Mouse (Mus musculus): Measurements from ENCODE around the gene Crocc2.

The Crocc2 gene

DNA sequence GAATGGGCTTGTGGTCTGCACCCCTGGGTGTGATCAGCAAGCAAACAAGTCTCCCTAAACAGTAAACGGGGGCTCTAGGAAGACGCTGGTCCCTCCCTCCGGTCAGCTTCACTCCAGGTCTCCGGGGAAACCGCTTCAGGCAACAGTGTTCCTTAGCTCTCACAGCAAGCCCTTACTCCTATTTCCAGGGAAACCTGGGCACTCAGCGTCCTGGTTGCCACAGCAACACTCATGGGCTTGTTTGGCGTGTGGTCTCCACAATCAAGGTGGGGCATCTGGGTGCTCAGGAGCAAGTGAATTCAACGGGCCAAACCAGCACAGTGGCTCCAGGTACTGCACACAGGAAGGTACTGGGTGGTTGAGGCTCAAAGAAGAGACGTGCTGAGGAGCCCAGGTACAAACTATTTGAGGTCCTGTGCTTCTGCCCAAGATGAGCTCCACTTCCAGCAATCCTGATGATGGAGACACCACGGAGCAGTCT is at the start of gene Crocc2:
TSS of gene Crocc2 (plus strand) at position 431 of the 481 bp plus-strand sequence.
- no peak for DNase-seq (ENCODE audit: low read depth)

DNA sequence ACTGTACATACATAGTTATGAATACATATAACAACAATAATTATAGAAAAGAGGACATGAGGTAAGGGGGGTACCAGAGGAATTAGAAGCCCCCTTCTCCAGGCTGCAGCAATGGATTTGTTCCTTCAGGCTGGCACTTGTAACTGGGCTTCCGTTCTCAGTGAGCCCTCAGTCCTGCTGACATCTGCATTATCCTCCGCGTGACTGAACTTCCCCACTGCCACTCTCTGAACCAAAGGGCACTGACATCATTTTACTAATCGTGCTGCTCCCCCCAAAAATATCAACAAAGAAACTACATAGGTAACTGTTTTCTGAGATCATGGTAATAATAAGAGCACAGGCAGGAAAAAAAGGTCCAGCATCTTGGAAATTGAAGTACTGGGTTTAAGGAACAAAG is 49.7 kb upstream of the Crocc2 start:
- no peak for DNase-seq (ENCODE audit: low read depth)

DNA sequence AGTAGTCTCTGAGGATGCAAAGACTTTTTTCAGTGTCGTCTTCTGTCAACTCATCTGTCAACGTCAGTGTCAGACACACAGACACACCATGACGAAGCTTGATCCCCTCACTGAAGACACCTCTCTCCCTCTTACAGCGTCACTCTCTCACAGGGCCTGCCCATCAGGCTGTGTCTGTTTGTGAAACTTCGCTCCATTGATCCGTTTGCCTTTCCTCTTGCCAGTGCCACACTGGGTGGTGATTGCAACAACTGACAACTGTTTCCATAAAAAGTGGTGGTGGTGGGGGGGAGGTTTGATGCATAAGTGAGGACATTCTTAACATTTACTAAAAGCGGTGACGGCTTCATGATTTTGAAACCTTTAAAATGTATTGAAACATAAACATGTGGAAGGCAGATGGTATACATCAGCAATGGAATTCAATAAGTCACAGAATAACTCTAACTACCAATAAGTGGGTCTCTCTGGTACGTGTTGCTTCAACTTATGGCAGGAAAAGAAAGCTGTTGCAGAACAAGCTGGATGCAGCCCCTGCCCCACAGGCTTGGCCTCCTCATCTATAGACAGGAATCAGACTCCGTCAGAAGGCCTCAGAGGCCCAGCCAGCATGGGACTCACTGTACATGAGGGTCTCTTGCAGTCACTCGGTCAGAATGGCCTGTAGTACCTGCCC is 45.2 kb upstream of the Crocc2 start:
- DNase-seq (ENCODE audit: low read depth), result no peak

DNA sequence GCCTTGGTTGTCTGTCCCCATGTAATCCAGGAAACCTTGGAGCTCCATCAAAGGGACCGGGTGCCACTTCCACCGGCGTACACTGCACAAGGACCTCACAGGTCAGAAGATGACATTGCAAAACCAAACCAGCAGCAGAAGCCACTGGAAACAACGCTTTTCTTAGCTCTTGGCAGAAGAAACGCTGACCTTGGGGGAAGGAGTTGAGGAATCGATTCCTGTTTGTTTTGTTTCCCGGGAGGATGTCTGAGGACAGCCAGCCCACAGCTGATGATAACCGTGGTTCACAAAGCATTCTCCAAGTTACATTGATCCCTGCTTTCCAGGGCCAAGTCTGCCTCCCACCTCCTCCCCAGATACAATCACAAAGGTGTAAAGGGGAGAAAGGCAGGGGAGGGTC is 44.5 kb upstream of the Crocc2 start:
- DNase-seq (ENCODE audit: low read depth), result no peak

DNA sequence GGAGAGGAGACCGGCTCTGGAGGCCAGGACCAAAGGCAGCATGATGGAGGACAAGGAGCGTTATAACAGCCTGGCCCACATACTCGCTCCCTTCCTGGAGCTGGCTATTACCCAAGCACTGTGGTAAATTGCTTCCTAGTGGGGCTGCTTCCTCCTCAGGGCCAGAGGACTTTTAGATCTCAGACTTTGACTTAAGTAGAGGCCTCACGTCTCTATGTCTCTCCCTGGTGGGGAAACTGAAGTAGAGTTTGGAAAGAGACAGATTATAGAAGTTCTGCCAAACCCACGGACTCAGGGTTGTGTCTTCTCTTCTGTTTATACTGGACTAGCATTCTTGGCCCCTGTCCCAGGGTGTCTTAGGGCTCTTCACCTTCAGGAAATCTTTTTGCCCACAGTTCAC is 43.3 kb upstream of the Crocc2 start:
- no peak for DNase-seq (ENCODE audit: low read depth)

DNA sequence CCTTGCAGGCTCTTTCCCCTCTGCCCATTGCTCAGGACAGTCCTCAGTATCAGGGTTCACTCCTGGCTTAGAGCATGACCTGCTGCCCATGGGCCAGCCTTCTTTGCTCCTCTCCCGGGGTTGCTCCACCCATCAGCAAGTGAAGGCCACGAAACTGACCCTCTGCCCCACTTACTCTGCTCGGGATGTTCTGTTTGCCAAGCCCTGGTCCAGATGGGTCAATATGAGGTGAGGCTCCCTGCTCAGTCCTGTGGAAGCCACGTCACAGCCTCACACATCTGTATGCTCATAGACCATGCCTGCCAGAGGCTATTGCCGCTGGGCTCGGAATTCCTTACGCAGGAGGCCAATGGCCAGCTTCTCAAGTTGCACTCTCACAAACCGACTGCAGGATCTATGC is 40.3 kb upstream of the Crocc2 start:
- DNase-seq (ENCODE audit: low read depth), result no peak

DNA sequence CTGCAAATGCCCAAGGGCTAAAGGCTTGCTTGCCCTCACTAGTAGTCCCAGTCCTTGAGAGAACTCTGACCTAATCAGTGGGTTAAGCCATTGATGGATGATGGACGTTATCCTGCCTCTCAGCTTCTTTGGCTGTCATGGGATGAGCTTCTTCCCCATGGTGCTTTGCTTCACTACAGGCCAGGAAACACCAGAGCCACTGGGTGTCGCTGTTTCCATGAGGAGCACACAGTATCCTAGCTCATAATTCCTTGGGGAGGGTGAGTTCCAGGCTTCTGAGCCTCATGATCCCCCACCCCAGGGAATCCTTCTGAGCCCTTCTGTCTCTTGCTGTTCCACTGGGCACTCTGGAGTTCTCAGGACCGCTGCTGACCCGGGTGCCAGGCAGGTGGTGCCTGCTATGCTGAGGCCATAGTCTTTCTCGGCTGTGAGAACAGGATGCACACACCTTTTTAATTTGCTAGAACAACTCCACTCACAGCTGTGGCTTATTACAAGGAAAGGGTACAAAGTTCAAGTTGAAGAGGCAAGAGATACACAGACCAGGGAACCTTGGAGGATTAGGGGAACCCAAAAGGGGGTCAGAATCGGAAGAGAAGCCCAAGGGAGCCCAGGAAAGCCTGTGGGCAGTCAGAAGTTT is 39.7 kb upstream of the Crocc2 start:
- no peak for DNase-seq (ENCODE audit: low read depth)

DNA sequence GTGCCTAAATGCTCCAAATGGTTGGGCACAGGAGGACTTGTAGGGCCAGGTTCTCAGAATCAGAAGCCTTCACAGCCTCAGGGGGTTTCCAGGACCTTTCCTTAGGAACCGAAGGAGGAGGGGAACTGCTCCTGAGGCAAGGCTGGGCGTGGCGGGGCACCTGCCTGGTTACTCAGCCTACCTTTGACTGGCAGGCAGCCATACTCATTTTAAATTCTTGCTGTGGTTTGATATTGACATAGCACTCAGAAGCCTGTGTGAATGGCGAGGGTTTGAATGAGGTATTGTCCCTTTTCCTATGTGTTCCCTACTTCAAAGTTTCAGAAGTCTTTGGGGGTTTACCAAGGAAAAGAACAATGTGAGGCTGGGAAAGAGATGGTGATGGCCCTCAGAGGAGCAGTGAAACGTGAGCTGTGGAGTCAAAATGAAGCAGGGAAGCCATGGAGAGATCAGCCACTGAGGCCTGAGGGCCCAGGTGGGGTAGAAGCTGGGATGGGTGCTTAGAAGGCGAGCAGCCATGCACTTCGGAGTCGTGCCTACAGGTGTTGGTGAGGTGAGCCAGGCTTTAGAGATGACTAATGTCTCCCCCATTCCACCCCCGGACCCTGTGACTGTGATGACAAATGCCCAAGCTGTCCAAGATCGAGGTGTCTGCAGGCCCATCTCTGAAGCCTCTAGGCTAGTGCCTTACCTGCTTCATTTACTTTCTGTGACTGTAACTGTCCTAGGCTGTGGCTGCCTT is 38.1 kb upstream of the Crocc2 start:
- no peak for DNase-seq (ENCODE audit: low read depth)

DNA sequence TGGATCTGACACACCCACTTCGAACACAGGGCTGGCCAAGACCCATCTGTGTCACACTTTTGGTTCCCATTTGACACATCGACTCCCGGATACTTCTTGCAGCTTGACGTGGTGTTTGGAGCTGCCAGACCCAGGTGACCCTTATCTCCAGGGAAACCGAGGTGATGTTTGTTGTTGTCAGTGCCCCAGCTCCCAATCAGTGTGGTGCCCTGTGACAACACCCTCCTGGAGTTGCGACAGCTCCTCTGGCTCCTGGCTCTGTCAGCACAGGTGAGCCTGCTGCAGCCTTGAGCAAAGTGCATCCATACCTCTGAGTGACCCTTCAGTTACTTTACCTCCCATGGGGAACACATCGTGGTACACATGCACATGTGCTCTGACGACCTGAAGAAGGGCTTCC is 35.8 kb upstream of the Crocc2 start:
- no peak for DNase-seq (ENCODE audit: low read depth)

DNA sequence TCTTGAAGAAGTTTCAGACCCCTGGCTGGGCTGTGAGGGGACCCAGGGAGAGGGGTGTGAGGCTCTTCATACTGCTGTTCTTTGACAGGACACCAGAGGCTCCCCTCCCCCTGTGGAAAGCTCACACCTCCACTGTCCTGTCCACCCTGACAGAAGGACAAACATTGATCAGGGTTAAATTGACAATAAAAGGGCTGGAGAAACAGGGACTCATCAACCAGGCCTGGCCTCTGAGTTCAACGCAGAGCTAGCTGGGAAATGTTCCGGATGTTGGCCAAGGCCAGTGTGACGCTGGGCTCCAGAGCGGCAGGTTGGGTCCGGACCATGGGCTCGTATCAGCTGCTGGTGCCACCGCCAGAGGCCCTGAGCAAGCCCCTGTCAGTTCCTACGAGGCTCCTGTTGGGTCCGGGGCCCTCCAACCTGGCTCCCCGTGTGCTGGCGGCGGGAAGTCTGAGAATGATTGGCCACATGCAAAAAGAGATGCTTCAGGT is 33.4 kb upstream of the Crocc2 start, which contains the start of gene Agxt:
TSS of gene Agxt (plus strand) at position 205 of the 491 bp plus-strand sequence.
- no peak for DNase-seq (ENCODE audit: low read depth)

DNA sequence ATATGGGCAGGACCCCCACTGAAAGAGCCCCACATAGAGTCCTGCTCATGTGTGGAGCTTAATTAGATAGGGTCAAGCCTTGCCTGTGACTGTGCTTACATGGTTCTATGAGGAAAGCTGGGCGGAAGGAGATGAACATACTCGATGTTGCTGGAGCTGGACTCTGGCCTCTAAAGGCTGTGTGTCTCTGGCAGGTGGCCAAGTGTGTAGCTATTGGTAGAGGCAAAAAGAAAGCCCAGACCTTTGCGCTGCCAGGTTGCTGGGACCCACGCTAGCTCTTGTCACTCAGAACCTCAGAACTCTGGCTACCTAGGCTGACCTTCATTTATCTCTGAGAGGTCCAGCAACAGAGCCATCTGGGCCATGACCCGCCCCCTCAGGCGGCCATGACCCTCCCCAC is 30.0 kb upstream of the Crocc2 start:
- no peak for DNase-seq (ENCODE audit: low read depth)

DNA sequence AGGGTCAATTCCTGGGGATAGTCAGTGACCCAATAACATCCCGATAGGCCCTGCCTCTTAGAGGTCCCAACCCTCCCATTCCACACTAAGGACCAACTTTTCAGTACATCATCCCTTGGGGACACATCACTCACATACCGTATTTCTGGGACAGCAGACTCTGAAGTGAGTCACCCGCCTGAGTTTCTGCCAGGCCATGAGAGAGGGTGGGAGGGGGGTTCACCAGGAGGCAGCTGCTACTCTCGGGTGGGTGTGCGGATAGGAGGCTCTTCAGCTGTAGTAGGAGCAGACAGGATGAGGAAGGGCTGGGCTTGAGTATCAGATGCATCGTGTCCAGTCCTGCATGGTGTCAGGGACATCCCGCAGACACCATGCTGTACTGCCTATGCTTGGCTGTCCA is 28.8 kb upstream of the Crocc2 start:
- no peak for DNase-seq (ENCODE audit: low read depth)

DNA sequence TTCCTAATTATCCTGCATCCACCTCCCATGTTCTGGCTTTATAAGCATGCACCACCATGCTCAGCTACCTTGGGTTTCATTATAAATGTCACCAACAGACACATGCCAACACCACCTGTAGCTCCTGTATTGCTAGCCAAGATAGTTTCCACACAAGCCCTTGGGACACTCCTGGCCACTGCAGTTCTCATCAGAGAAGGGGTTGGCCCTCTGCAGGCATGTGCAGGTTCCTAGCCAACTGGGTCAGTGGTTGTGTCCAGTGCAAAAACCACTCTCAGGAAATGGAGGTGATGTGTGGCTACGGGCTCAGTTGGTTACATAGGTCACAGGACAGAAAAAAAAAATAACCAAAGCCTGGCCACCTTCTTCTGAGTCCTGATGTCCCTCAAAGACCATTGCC is 25.7 kb upstream of the Crocc2 start:
- no peak for DNase-seq (ENCODE audit: low read depth)

DNA sequence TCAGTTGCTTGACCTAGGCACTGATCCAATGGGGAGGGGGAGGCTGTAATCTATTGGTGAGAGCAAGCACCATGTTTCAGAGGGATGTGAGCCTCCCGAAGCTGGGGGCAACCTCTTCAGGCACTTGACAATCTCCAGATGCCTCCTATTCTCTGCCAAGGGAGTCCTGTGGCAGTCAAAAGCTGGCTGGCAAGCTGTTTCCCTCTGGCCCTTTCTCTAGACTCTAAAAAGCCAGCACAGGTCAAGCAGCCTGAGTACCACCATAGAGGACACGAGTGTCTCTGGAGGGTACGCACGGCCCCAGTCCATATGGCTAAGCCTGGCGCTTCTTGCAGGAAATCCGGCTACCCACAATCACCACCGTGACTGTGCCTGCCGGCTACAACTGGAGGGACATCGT is 24.3 kb upstream of the Crocc2 start:
- DNase-seq (ENCODE audit: low read depth), result no peak

DNA sequence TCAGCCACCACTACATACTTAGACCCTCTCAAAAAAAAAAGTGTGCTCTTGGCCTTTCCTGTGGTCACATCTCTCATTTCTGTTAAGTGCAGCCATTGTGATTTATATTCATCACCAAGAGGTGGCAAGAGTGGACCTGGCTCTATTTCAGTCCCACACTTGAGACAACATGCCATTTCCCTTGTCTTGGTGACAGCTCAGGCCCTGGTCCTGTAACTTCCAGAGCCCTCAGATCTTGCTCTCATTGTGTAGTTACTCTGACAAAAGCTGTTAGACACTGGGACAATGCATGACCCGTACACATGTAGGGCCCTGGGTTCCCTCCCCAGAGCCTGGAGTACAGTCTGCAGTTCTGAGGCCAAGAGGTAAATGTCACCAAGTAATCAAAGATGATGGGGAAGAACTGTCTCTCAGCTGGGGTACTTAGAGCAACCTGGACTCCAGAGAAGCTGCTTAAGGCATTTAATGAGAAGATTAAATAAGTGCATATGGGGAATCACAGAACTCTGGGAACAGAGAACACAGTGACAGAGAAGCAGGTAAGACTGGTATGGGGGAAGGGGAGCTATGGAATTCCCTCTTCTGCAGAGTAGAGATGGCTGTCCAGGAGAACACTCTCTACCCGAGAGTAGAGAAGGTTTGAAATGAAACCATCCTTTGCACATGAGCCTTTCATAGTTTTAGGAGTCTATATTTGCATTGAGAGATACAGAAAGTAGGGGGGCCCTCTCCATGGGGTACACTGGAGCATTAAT is 17.4 kb upstream of the Crocc2 start:
- DNase-seq (ENCODE audit: low read depth), result no peak

DNA sequence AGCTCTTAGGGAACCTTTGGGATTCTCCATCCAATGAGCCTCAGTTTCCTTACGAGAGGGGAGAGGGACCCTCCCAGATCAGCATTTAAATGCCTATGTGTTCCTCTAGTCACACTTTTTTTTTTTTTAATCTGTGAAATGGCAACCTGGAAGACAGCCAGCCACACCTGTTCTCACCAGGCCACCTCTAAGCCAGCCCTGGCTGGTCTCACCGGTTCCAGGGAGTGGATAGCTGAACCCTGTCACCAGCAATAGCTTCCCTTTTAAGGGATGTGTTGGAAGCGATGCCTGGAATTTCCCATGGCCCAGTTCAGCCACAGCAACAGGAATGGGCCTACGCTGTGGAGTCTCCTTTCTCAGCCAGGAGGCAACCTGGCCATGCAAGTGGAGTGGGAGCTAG is 11.0 kb upstream of the Crocc2 start:
- no peak for DNase-seq (ENCODE audit: low read depth)

DNA sequence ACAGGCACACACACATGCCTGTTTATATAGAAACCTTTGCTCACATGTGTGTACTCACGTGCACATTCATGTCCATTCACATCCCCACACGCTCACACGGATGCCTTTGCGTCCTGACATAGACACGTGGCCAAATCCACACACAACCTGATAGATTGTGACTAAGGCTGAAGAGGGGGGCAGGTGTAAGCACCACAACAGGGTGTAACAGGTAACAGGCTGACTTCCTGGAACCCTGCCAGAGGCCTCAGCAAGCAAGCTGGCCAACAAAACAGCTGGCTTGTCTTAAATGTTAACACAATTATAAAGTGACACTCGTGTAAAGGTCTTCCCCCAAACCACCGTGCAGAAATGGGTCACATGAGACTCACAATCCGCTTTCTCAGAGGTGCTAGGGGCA is 9.6 kb upstream of the Crocc2 start:
- DNase-seq (ENCODE audit: low read depth), result no peak

DNA sequence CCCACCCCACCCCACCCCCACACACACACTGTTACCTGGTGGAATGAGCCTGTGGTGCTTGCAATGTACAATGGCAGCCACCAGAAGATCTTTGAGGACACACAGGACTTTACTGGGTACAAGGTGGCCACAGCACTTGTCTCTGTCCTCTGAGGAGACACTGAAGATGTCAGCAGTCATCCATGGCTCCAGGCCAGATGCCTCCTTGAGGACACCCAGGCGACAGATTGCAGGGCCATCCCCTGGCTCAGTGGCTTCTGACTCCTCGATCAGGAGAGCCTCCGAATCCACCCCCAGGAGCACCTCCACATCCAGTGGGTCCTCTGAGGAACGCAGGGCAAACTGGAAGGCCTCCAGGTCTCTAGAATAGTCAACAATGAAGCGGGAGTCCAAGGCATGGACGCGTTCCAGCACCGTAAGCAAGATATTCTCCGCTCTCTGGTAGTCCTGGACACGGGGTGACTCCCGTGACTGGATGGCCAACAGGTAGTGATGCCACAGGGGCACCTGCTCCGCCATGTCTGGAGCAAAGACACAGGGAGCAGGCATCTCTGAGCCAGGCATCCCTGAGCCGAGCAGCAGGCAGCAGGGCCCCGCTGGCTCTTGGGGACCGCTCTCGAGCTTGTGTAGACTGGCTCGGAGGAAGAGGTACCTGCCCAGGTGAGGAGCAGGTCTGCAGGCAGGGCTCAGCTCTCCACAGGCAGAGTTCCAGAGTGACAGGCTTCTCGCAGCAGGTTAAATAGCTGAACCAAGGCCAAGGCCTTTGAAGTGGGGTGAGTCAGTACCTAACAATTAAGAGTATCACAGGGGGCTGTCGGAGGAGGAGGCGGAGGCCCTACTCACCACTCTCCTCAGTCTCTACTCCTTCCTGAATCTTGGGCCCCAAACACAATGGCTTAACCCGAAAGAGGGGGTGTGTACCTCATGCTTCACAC is 8.7 kb upstream of the Crocc2 start:
- DNase-seq (ENCODE audit: low read depth), result no peak

DNA sequence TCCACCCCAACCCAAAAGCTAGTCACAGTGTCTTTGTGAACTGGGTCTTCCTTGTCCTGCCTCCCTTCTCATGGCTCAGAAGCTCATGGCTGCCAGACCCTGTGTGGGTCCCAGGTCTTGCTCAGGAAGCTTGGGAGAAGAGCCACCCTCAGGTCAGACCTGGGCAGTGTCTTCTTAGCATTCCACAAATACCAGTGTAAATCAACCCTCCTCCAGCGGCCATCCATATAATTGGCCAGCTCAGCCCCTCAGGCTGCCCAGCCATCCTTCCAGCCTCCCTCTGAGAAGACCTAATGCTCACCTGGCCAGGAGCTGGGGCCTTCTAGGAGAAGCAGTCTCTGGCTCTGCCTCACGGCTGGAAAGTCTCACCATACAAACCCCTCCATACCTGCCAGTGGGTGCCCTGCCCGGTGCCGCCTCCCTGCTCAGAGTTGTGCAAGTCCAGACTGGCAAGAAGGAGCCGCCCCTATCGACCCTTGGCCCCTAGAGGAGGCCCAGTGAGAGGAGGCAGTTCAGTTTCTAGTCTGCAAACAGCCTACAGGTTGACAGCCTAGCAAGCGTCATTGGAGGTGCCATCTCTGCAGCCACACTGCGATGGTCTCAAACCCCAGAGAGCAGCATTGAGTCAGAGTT is 7.9 kb upstream of the Crocc2 start, which contains the start of gene 2310007B03Rik:
TSS of gene 2310007B03Rik (minus strand) at position 448 of the 633 bp plus-strand sequence.
- DNase-seq (ENCODE audit: low read depth), result no peak

DNA sequence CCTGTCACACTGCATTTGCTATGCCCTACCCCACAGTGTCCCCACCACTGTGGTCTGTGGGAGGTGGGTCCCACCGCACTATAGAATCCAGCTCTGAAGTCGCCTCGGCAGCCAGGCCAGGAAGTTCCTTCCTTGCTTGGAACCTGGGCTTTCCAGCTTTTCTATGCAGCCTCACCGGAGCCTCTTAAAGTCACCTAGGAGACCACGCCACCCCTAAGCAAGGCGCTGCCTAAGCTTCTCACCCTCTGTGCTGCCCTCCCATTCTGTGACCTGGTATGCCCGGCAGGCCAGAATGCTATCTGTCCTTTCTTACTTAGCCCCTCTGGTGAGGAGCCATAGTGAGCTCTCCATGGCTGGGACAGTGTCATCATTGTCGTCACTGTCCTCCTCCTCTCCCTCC is 7.2 kb upstream of the Crocc2 start:
- no peak for DNase-seq (ENCODE audit: low read depth)

DNA sequence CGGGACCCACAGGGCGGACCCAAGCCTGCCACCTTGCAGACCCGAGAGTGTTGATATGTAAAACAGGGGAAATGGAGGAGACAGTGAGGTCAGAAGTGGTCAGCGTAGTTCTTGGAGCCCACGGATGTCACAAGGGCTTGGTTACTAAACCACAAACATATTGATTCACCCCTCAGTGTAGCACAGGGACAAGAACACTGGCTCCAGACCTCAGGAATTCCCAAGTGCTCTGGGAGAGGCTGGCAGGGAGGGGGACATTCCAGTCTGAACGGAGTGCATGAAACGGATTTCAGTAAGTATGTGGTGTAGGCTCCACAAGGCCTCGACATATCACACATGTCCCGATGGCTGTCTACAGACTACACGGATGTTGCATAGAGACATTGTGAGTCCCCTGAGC is 6.6 kb upstream of the Crocc2 start:
- DNase-seq (ENCODE audit: low read depth), result no peak
